Mouse (Mus musculus) frontal cortex, postnatal 14 days (tissue): ENCODE results near the gene Stau1.
"Not testable (repeated sequence)": the region's sequence is repeated elsewhere in the genome, so short reads cannot be mapped to it uniquely, and the experiment has no call there.

Experiments
- DNase-seq, 2 experiments: peaks; one replicate each; pipeline ENCODE4 v3.0.0; 2022; ENCODE audit warnings: low spot score in 2 of 2

The Stau1 gene

GRCm38 (mm10) chr2:166995796-166996532 lies at the start of gene Stau1:
Gene Stau1 (minus strand): TSS chr2:166996299.
- DNase-seq, result peak; percentile 92 to 93

DNA sequence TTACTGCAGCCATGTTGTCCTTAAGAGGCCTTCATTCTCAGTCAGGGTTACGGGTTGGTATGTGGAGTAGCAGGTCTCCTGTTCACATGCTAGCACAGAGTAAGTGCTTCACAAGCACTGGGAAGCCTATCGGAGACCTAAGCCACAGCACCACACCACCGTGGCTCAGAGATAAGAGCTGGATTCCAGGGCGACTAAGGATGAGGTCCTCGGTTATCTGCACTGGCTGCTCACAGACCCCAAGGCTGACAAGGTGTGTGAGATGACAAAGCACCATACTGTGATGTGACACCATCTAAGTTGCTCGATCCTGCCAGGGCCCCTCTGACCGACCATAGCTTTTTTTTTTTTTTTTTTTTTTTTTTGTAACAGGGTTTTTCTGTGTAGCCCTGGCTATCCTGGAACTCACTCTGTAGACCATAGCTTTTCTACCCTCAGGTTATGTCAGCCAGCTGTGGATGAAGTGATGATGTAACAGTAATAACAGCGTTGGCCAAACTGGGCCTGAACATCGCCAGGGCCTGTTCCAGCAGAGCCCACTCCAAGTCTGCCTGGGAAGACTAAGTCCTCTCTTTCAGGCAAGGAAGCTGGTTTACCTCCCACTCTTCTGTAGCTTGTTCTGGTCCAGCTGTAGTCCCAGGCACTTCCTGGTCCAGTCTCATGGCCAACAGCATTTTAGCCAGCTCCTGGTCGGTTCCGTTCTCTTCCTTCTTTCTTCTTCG lies 47.5 kb upstream of the Stau1 start:
- DNase-seq, result no peak

- no peak for DNase-seq
Observed at GRCm38 (mm10) chr2:167039386-167039785, 43.3 kb upstream of the Stau1 start.

GRCm38 (mm10) chr2:167038716-167039115 lies 42.6 kb upstream of the Stau1 start:
- no peak for DNase-seq

- DNase-seq, result no peak
Observed at GRCm38 (mm10) chr2:167038297-167038696, 42.2 kb upstream of the Stau1 start.

GRCm38 (mm10) chr2:167037710-167038109 lies 41.6 kb upstream of the Stau1 start:
- no peak for DNase-seq

DNA sequence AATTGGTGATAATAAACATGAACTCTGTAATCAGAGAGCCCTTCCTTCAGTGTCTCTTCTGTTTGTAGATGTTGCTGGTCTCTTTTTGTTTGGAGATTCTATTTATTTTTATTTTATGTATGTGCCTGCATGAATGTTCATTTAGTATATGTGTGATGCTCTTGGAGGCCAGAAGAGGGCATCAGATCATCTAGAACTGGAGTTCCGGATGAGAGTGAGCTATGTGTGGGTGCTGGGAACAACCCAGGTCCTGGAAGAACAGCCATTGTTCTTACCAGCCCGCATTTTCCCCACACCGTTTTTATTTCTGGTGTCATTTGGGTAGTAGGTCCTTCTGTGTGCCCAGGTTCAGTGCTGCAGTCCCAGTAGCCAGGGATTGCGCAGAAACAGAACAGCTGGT lies 34.4 kb upstream of the Stau1 start:
- DNase-seq, result no peak

DNA sequence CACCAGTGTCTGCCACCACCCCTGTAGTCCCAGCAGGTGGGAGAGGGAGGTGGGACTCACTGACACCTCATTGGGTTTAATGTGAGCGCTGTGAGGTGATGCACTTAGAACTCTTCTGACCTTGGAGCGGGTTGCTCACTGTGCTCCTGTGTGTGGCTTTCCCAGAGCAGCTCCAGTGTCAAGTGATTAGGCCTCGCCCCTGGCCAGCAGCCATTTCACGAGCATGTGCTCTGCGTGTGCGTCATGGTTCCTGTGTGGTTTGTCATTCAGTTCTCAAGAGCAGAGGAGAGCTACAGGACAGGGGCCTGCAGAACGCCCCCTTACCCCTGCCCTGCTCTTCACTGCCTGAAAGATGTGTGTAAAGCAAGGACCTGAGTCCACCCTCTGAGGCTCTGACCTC lies 32.5 kb upstream of the Stau1 start:
- no peak for DNase-seq

- no peak for DNase-seq
Observed at GRCm38 (mm10) chr2:167019396-167019795, 23.3 kb upstream of the Stau1 start.

- DNase-seq, result no peak
Observed at GRCm38 (mm10) chr2:167015382-167015718, 19.3 kb upstream of the Stau1 start.

- peak; percentile 82 to 89 for DNase-seq
Observed at GRCm38 (mm10) chr2:167014702-167015381, 18.7 kb upstream of the Stau1 start, which contains the start of gene Ddx27. Gene Ddx27 (plus strand): TSS chr2:167015193.

DNA sequence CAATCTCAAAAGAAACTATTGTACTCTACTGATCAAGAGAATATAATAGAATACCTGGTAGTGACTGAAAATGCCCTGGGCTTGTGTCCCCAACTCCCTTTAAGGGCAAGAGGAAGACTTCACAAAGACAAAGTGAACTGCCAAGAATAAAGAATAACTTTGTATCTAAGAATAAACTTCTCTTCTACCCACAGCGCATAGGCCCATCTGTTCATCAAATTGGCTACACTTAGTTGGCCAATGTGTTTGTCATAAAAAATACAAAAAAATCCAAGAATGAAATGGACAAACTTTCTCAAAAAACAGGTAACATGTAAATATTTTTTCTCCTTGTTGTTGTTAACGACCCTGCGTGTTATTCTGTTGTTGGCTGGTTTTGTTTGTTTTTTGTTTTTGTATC lies 14.4 kb upstream of the Stau1 start:
- no peak for DNase-seq

DNA sequence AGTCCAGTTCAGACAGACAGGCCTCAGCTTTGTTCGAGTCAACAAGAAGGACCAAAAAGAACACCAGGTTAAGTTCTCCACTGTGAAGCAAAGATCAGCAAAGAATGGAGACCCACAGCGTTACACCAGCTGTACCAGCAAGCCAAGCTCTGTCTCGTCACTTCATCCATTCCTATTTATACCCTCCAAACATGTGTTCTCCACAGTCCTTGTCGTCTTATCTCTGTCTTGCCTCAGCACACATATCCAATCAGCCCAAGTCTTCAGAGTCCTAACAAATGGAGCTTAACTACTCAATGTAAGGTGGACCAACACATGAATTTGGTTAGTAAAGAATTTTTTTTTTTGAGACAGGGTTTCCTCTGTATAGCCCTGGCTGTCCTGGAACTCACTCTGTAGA lies 13.4 kb upstream of the Stau1 start:
- no peak for DNase-seq

DNA sequence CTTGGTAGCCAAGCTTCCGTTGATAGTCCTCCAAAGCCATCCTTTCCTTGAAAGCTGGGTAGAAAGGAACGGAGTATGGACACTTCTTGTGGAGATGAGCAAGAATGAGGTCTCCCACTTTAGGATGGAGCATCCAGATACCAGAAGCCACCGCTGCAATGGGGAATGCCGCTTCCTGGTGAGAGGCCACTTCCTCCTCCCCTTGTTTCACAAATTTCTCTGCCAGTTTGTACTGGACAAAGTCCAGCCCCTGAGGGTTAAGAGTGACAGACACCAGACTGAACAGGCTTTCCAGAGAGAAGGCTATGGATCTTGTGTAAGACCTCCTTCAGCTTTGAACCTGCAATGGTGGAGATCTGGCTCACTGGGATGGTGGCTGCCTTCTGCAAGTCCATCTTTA lies 11.5 kb upstream of the Stau1 start:
- not testable (repeated sequence) for DNase-seq

GRCm38 (mm10) chr2:167007001-167007491 lies 10.9 kb upstream of the Stau1 start:
- DNase-seq, result no peak

GRCm38 (mm10) chr2:167006355-167006754 lies 10.3 kb upstream of the Stau1 start:
- DNase-seq, result no peak

- DNase-seq, result peak in 1 of 2 experiments; percentile 28
Observed at GRCm38 (mm10) chr2:167004099-167004854, 8.2 kb upstream of the Stau1 start.

GRCm38 (mm10) chr2:167001486-167001885 lies 5.4 kb upstream of the Stau1 start:
- DNase-seq, result no peak

DNA sequence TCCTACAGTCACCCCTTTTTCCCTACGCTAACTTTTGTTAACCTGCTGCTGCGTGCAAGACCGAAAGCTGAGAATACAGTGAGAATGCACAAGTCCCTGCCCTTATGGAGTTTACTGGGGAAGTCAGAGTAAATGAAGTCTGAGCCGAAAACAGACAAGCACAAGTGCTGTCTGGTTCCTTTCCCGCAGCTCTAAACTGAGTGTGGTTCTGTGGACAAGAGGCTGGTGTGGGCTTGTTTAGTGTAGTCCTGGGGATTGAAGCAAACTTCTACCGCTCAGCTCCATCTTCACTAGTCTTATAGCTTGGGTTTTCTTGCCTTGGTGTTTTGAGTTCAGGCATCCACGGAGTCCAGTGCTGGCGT lies 415 bp upstream of the Stau1 start:
- no peak for DNase-seq

DNA sequence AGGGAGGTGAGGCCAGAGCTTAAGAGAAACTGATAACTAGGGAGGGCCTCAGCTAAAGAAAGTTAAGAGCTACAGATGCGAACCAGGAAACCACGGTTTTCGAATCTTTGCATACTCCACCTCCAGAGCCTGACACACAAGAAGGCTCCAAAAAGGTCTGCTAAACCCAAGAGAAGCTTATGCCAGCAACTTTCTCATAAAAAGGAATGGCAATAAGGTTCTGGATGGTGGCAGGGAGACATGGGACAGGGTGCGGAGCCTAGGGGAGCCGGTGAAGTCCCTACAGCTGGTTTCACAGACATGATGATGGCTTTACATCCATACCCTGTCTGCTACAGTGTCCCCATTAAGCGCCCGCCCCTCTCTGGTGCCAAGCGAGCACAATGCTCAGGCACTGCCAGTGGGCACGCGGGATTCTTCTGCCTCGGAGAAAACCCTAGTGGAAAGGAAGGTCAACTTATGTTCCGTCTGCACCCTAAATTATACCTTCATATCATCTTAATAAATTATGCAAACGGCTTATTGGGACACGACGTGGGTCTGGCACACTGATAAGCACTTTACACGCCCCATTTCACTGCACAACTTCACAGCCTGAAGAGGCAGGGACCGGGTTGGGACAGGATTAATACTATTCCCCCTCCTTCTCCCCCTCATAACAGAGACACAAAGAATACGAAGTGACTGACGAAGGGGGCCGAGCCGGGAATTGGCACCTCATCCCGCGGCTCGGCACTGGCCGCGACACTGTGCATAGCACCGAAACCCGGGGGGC lies 891 bp downstream of the Stau1 start:
- DNase-seq, result peak in 1 of 2 experiments; percentile 28

DNA sequence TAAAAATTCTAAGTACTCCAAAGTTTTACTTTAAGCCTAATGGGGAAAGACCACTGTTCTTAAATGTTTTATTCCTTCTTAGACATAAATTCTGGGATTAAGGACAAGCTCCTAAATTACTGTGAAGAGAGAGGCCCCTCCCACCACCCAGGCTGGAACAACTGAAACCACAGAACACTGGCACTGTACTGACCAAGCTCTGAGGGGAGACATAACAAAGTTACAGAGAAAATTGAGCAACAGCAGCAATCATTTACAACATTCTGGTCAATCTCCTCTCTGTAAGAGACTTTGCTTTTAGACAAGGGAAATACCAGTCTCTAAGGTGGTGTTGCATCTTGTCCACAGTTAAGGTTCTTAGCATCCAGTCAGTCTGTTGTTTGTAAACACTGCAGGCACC lies 4.2 kb downstream of the Stau1 start:
- DNase-seq, result no peak
